Mouse (Mus musculus) mouse embryonic stem cell (cell line): ENCODE data around the gene Map2k5.

ENCODE experiments used
- in situ Hi-C, 2 experiments: fragments of 300-500 bp; cut with MboI; formaldehyde crosslinking; loops; 1 replicate in 1 of 2; 3 replicates in 1 of 2; pipeline ENCODE4 v1.14.3; 2019 to 2020; ENCODE audit warnings: low sequenced_read_pairs in 2 of 2, low pct_unique_long_range_greater_than_20kb in 1 of 2, mixed read lengths in 1 of 2; ENCODE audit not compliant: unreplicated experiment in 1 of 2

Map2k5 gene

DNA sequence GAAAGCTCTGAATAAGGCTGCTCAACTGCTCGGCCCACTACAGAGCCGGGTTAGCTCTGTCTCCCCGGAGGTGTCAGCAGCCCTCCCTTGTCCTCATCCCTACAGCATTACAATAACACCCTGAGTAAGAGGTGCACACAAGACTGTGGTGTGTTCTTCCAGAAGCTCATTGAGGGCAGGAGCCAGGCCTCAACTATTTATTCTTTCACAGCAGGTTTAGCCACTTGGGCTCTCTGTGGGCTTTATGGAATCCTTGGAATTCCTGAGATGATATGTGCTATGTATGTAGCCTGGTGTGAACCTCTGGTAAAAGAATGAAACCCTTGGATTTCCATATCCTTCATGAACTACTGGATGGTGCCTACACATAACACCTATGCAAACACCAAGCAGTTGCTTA is 28.5 kb downstream of the Map2k5 start:
- in situ Hi-C loops, result no loop called here

GRCm38 (mm10) chr9:63348146-63348545 is 29.6 kb downstream of the Map2k5 start:
- in situ Hi-C loops, result no loop called here

DNA sequence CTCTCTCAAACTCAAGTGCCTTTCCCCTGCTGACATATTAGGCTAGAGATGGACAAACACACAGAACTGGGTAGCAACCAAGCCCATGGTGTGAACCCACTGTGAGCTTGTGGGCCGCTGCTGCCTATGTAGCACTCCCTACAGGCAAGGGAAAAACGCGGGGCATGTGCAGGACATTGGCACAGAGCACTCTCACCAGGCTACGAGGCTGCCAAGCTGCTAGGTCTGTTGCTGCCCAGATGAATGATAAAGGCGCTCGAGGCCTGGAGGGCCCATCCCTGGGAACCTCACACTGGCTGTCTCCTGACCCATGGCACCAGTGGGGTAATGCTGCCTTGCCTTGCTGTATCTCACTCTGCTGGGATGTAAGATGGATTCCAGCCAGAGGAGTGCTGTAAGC is 31.7 kb downstream of the Map2k5 start:
- in situ Hi-C loops, result no loop called here

GRCm38 (mm10) chr9:63341761-63342160 is 35.9 kb downstream of the Map2k5 start:
- in situ Hi-C loops, result no loop called here

DNA sequence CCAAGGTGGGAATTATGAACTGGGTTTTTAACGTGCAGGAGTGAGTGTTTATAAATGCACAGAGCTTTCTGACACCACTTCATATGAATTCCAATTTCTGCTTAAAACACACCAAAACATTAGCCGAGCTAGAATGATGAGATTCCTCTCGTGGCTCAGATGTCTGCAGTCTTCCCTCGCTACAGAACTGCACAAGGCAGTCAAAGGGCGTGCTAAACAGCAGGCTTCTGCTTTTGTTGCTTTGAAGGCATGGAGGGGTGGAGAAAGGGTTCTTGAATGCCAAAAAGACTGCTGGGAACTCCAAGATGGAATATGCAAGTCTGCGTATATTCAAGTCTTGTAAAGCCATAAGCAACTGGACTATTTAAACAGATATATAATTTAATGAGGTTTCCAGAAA is 38.4 kb downstream of the Map2k5 start:
- in situ Hi-C loops, result no loop called here

GRCm38 (mm10) chr9:63338716-63339115 is 39.0 kb downstream of the Map2k5 start:
- in situ Hi-C loops, result no loop called here

GRCm38 (mm10) chr9:63335816-63336215 is 41.9 kb downstream of the Map2k5 start:
- in situ Hi-C loops, result no loop called here

DNA sequence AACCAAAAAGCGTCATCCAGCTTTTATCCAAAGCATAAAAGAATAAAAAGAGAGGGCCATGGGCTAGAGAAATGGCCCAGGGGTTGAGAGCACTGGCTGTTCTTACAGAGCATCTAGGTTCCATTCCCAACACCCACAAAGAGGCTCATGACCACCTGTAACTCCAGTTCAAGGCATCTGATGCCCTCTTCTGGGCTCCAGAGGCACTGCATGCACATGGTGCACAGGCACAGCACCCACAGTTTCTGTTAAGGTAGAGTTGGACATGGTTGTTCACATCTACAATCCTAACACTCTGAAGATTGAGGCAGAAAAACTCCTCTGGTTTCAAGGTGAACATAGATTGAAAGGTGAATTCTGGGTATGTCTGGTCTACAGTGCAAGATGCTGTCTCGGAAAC is 44.6 kb downstream of the Map2k5 start:
- in situ Hi-C loops, result no loop called here

- in situ Hi-C loops, result no loop called here
These were observed 46.5 kb downstream of the Map2k5 start for GRCm38 (mm10) chr9:63331246-63331645.

- in situ Hi-C loops, result no loop called here
These were observed 48.6 kb downstream of the Map2k5 start for GRCm38 (mm10) chr9:63328958-63329685.

- in situ Hi-C loops, result no loop called here
These were observed 62.5 kb downstream of the Map2k5 start for GRCm38 (mm10) chr9:63315231-63315630.

DNA sequence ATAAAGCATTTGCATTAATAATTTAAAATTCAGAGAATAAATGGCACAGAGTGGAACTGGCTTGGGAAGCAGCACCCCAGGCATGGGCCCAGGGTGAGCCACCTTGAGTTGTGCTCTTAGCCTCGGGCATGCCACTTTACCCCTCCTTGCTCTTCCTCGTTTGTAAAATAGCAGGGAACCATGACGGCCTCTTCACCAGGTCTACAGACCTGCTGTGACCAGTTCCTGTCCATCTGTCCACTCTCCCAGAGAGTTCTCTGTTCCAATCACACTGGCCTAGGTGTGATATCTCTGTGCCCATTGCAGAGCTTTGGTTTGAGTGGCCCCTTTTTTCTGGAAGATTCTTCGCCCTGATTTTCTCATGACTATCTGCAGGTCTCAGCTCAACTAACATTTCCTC is 63.6 kb downstream of the Map2k5 start:
- in situ Hi-C loops, result no loop called here

DNA sequence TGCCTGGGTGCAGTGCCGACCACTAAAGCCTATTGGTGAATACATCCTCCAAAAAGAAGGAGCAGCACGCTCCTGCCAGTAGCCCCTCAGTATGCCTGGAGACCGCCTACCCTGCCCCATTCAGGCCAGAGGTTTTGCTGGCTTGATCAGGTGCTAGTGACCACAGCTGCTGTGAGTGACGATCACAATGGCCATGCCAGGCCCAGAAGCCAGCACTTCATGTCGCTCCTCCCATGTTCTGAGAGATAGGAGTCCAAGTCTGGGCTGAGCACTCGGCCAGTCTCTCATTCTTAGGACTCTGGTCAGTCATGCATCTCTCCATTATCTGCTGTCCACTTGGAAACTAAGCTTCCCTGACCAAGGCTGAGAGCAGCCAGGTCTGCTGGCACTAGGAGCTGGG is 67.7 kb downstream of the Map2k5 start:
- in situ Hi-C loops, result no loop called here

DNA sequence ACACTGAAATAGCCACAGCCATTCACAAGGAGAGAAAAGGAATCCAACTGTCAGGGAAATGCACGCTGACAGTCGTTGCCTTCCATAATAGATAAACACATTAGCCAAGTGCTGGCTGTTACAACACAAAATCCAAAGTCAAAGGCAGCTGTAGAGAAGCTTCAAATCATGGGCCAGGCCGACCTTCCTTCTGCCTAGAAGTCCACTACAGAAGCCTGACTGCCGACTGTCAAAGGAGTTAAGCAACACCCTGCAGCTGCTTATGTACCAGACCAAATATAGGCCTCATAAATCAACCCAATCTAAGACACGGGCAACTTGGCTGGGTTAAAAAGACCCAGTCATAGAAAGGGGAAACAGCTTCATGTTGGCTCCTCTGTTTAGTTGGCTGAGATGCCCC is 68.7 kb downstream of the Map2k5 start:
- in situ Hi-C loops, result no loop called here

GRCm38 (mm10) chr9:63308441-63308840 is 69.3 kb downstream of the Map2k5 start:
- in situ Hi-C loops, result no loop called here

GRCm38 (mm10) chr9:63302511-63302910 is 75.2 kb downstream of the Map2k5 start:
- in situ Hi-C loops, result no loop called here

- in situ Hi-C loops, result no loop called here
These were observed 79.0 kb downstream of the Map2k5 start for GRCm38 (mm10) chr9:63298656-63299055.

GRCm38 (mm10) chr9:63295551-63295958 is 82.1 kb downstream of the Map2k5 start:
- in situ Hi-C loops, result no loop called here

DNA sequence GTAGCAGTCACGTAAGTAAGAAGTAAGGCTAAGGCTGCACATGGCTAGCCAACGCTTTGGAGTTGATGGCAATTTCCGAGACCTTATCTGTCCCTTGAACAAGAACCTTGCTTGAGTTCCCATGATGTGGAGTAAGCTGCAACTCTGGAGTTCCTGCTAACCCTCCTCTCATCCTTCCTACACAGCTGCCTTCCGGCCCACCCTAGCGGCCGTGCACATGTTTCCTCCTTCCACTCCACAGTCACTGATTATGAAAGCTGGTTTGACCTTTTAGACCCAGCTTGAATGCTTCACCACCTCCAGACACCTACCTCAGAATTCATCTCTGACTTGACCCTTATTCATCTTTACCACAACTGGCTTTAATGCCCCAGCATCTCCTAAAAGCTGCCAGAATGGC is 82.9 kb downstream of the Map2k5 start:
- in situ Hi-C loops, result no loop called here

GRCm38 (mm10) chr9:63293781-63294480 is 83.8 kb downstream of the Map2k5 start:
- in situ Hi-C loops, result no loop called here
